Mouse (Mus musculus) forebrain, postnatal 0 days (tissue): ENCODE data around the gene Zfp275. TPM values are rescaled to one million over a fixed set of nuclear protein-coding genes. Genes with fewer than 3 reads are reported as not detected.
"Not testable (repeated sequence)": the region's sequence is repeated elsewhere in the genome, so short reads cannot be mapped to it uniquely, and the experiment has no call there.

ENCODE experiments used
- ATAC-seq: fragments of 200-750 bp; cut with Nextera tagmentation; 2 replicates; pipeline ENCODE4 v1.8.0; 2017; ENCODE audit warnings: mild to moderate bottlenecking, moderate library complexity
- DNase-seq: peaks from one replicate; pipeline ENCODE4 v3.0.0-alpha.2; 2015
- H3K27ac ChIP-seq: fragments of 300-500 bp; sonication (generic); 2 replicates; pipeline ENCODE4 v1.5.1; 2014; ENCODE audit warnings: low read depth, mild to moderate bottlenecking, antibody characterized with exemption, low read length, moderate library complexity, mixed read lengths
- H3K27me3 ChIP-seq: fragments of 300-500 bp; sonication (generic); 2 replicates; pipeline ENCODE4 v1.6.1; 2014; ENCODE audit warnings: mild to moderate bottlenecking, low read length, mixed read lengths; ENCODE audit not compliant: insufficient read depth
- H3K36me3 ChIP-seq: fragments of 300-500 bp; sonication (generic); 2 replicates; pipeline ENCODE4 v1.6.1; 2014; ENCODE audit warnings: mild to moderate bottlenecking, moderate library complexity; ENCODE audit not compliant: insufficient read depth
- H3K4me1 ChIP-seq: fragments of 300-500 bp; sonication (generic); 2 replicates; pipeline ENCODE4 v1.6.1; 2014; ENCODE audit warnings: antibody characterized with exemption; ENCODE audit not compliant: insufficient read depth
- H3K4me2 ChIP-seq: fragments of 300-500 bp; sonication (generic); 2 replicates; pipeline ENCODE4 v1.6.1; 2014; ENCODE audit warnings: low read depth, mild to moderate bottlenecking, moderate library complexity
- H3K4me3 ChIP-seq: fragments of 300-500 bp; sonication (generic); 2 replicates; pipeline ENCODE4 v1.5.1; 2014; ENCODE audit warnings: low read depth, low read length, mixed read lengths
- H3K9ac ChIP-seq: fragments of 300-500 bp; sonication (generic); 2 replicates; pipeline ENCODE4 v1.6.1; 2014; ENCODE audit warnings: mild to moderate bottlenecking
- H3K9me3 ChIP-seq: fragments of 300-500 bp; sonication (generic); 2 replicates; pipeline ENCODE4 v1.6.1; 2016; ENCODE audit warnings: low read length
- CTCF ChIP-seq: sonication (generic); IDR thresholded peaks from 2 replicates; pipeline ENCODE4 v1.5.1; 2016; ENCODE audit warnings: antibody characterized with exemption, control low read depth, low read depth
- whole genome bisulfite sequencing: fragments of 180-500 bp; shearing (Covaris S2); extraction: QIAGEN DNeasy Blood & Tissue Kit; methylation state at CpG from one replicate; pipeline ENCODE4 v1.1.7; 2014; 5-methylcytosine and 5-hydroxymethylcytosine counted together
- polyA plus RNA-seq: library from polyadenylated mRNA; unstranded; fragments of >200 nt; fragmentation: Nextera tagmentation; extraction: Ambion mirVana; gene quantifications from 2 replicates; pipeline ENCODE4 v1.2.1, GENCODE M21; 2015
- total RNA-seq: library from RNA; depleted of rRNA; stranded (reverse); fragments of >200 nt; gene quantifications from 2 replicates; pipeline ENCODE4 v1.2.3, GENCODE M21; 2014; rRNA removed

Gene Zfp275
- total RNA-seq (24.6 and 32.3 TPM in 2 replicates), polyA plus RNA-seq (3.7 and 5.2 TPM in 2 replicates)

DNA sequence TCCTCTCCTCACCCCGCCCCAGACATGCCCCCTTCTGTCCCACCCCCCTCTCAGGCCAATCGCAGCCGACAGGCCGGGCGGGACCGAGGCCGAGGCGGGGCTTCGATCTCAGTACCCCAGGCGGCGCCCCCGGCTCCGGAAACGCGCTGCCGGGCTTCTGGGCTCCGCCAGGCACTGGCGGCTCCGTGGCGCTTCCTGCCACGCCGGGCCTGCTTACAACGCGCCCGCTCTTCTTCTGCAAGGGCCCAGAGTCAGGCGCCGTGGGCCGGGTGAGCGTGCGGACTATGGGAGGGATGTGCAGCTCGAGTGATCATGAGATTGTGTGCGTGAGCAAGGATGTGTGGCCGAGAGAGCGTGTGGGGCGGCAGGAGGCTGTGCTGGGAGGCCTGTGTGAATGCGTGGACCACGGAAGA is at the start of gene Zfp275:
Gene Zfp275 (plus strand): TSS at position 139 of the 413 bp plus-strand sequence.
- no peaks in the 10 kb centered on the region for H3K27me3 ChIP-seq
- DNase-seq (peak; percentile 78), ATAC-seq (peak; percentile 95)
- peak within 1 kb of the TSS; percentile 54 for H3K4me2 ChIP-seq
- TF ChIP-seq CTCF, result no peak
- peak within 1 kb of the TSS; percentile 64 for H3K9ac ChIP-seq
- peak within 1 kb of the TSS; percentile 49 for H3K4me3 ChIP-seq
- 27% methylated on average over 36 of the region's 37 CpGs for WGBS
- no peaks in the 10 kb centered on the region for H3K36me3 ChIP-seq
- peak within 1 kb of the TSS; percentile 78 for H3K27ac ChIP-seq
- H3K4me1 ChIP-seq, result no peaks in the 10 kb centered on the region
- H3K9me3 ChIP-seq, result no peaks in the 10 kb centered on the region

DNA sequence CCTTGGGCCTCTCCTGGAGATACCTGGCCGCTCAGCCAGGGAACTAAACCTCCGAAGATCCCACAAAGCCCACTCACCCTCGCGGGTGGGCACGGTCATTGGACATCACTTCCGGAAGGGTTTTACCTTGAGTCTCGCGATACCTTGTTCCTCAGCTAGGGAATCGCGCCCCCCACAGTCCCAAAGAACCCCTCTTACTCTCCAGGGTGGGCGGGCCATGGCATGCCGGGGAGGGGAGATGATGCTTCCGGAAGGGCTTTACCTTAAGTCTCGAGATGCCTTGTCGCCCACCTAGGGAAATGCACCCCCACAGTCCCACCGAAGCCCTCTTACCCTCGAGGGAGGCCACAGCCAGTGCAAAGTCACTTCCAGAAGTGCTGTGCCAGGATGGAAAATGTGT is 49.5 kb upstream of the Zfp275 start, which contains the start of the genes Xlr5a and Xlr5c:
Gene Xlr5a (minus strand): TSS at position 101 of the 400 bp plus-strand sequence.
Gene Xlr5c (minus strand): TSS at position 101 of the 400 bp plus-strand sequence.
- not testable (repeated sequence) for H3K27me3 ChIP-seq, H3K4me1 ChIP-seq, H3K27ac ChIP-seq, H3K4me2 ChIP-seq, H3K9me3 ChIP-seq, ATAC-seq, H3K9ac ChIP-seq, H3K4me3 ChIP-seq, DNase-seq, H3K36me3 ChIP-seq
- 95% methylated on average over 13 of the region's 17 CpGs for WGBS

DNA sequence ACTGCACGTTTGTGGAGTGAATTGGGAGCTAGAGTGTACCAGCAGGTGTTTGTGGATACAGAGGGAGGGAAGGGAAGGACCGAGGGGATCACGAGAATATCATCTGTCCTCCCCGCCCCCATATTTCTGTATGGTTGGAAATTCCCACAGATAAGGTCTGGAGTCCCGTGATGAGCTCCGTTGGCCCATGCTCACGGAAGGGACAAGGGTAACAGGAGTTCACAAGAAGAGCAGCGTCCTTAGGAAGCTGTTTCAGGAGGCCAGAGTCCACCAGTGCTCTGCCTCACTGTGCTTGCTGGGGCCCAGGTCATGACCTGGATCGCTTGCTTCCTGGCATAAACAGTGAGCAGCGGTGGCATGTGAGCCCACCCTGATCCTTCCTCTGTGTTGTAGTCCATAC is 46.7 kb upstream of the Zfp275 start:
- H3K9ac ChIP-seq, ATAC-seq, H3K36me3 ChIP-seq, H3K27ac ChIP-seq, H3K4me2 ChIP-seq, H3K9me3 ChIP-seq, DNase-seq, H3K4me3 ChIP-seq, H3K4me1 ChIP-seq, H3K27me3 ChIP-seq: not testable (repeated sequence)
- 79% methylated on average over 8 of the region's 10 CpGs for WGBS

DNA sequence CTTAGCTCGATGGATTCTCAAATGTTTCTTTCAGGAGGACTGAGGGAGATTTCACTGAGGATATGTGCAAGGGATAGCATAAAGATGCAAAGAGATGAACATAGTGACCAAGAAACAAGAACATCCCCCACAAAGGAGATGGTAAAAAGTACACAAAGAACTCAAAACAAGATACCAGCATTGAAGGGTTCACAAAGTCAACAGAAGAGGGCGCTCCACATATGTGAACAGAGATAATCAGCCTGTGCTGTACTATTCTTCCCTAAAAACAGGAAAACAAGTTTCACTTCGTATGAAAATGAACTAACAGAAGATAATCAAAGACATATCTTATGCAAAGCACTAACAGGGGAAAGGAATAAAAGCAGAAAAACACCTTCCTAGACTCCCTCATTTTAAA is 29.9 kb upstream of the Zfp275 start:
- Histone ChIP-seq H3K27ac (no peak overlapping the region), H3K36me3 (no peaks in the 10 kb centered on the region), H3K4me3 (no peak overlapping the region), H3K9ac (no peak overlapping the region), H3K4me2 (no peak overlapping the region), H3K27me3 (no peaks in the 10 kb centered on the region), H3K9me3 (no peaks in the 10 kb centered on the region), H3K4me1 (no peaks in the 10 kb centered on the region)
- WGBS, result 36% methylated on average over 3 of the region's 3 CpGs
- ATAC-seq (0 out of 2 replicates have a peak, but pooled peaks have one; percentile 29), DNase-seq (peak; percentile 34)
- TF ChIP-seq CTCF, result peak; percentile 58

DNA sequence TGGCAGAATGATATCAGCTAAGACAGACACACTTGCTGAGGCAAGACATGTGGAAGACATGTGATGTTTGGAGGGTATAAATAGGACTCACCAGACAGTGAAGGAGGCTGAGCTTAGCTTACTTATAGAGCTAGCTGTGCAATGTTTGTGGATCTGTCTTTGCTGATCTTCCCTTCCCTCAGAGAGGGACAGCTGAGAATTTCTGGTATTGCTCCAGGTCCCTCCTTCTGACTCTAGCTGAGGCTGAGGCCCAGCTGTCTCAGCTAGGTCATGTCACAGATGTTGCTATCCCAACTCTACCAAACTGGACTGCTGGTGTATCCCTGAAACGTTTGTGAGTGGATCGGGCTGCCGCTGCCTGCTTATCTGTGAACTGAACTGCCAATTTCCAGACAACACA is 21.4 kb upstream of the Zfp275 start:
- DNase-seq (no peak), ATAC-seq (no peak)
- no peaks in the 10 kb centered on the region for H3K4me1 ChIP-seq
- no peaks in the 10 kb centered on the region for H3K36me3 ChIP-seq
- no peaks in the 10 kb centered on the region for H3K9me3 ChIP-seq
- no peak overlapping the region for H3K4me2 ChIP-seq
- H3K9ac ChIP-seq, result no peak overlapping the region
- no peak overlapping the region for H3K27ac ChIP-seq
- TF ChIP-seq CTCF, result no peak
- no peaks in the 10 kb centered on the region for H3K27me3 ChIP-seq
- H3K4me3 ChIP-seq, result no peak overlapping the region
- WGBS, result 80% methylated on average over 3 of the region's 3 CpGs

DNA sequence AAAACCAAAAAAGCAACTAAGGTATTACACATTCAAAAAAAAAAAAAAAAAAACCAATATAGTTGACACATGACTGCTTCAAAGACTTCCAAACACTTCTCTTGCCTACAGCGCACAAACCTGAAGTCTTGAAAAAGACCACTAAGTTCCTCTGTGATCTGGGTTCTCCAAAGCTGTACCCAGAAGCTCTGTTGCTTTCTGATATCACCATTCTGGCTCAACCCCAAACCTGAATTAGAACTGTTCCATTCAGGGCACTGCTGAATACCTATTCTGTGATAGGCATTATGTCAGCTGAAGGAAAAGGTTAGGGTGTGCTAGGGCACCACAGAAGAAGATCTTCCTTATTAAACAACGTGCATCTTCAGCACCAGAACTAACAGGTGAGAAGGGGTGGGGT is 15.2 kb upstream of the Zfp275 start:
- Histone ChIP-seq H3K4me3 (no peak overlapping the region), H3K27ac (no peak overlapping the region), H3K9me3 (no peaks in the 10 kb centered on the region), H3K9ac (no peak overlapping the region), H3K36me3 (no peaks in the 10 kb centered on the region), H3K27me3 (no peaks in the 10 kb centered on the region), H3K4me1 (no peaks in the 10 kb centered on the region), H3K4me2 (no peak overlapping the region)
- DNase-seq, result no peak
- ATAC-seq, result no peak
- TF ChIP-seq CTCF, result no peak
- 68% methylated on average over 2 of the region's 2 CpGs for WGBS

DNA sequence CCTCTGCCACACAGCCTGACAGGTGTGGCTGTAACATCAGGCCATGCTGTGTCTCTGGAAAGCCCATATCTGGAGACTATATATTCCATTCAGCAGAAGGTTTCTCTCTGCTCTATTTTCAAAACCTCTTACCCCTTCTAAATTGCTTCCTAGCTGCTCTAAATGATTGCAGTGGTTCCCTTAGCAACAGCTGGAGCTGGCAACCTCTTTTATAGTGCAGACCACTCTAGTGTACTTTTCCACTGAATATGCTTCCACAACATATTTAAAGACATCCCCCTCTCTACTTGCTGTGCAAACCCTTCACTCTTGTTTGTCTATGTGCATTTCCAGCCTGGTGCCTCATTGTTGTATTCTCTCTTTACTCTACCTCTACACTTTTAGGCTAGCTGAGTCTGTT is 8.9 kb upstream of the Zfp275 start:
- H3K36me3 ChIP-seq, result no peaks in the 10 kb centered on the region
- H3K4me2 ChIP-seq, result no peak overlapping the region
- H3K4me1 ChIP-seq, result no peaks in the 10 kb centered on the region
- no peak for TF ChIP-seq CTCF
- no peak overlapping the region for H3K27ac ChIP-seq
- peak; percentile 72 for ATAC-seq
- H3K27me3 ChIP-seq, result no peaks in the 10 kb centered on the region
- H3K9ac ChIP-seq, result no peak overlapping the region
- DNase-seq, result no peak
- H3K9me3 ChIP-seq, result no peaks in the 10 kb centered on the region
- H3K4me3 ChIP-seq, result no peak overlapping the region
